Mouse (Mus musculus) spleen, adult 2 months (tissue): ENCODE measurements around the gene Samd4b.

Source experiments
- CTCF ChIP-seq: fragments of 200-500 bp; IDR thresholded peaks from 2 replicates; pipeline ENCODE4 v1.5.1; 2011; ENCODE audit warnings: mild to moderate bottlenecking, inconsistent platforms; ENCODE audit not compliant: insufficient read depth, insufficient read length, insufficient replicate concordance; ENCODE audit errors: extremely low read depth
- POLR2A ChIP-seq: fragments of 200-500 bp; IDR thresholded peaks from 2 replicates; pipeline ENCODE4 v1.6.1; 2011; ENCODE audit warnings: low read depth, low read length, inconsistent platforms

GRCm38 (mm10) chr7:28447101-28447830, 150.7 kb downstream of the Samd4b start:
- TF ChIP-seq POLR2A = no peak
- TF ChIP-seq CTCF = no peak
